Mouse (Mus musculus) midbrain, embryonic 12.5 days (tissue): ENCODE results near the gene Shroom2. TPM values are rescaled to one million over a fixed set of nuclear protein-coding genes. Genes with fewer than 3 reads are reported as not detected.
A peak's percentile ranks its signal among the peaks of the same experiment; 100 is the strongest.

Source experiments
- ATAC-seq: fragments of 200-750 bp; cut with Nextera tagmentation; 2 replicates; pipeline ENCODE4 v1.8.0; 2017; ENCODE audit warnings: low read depth, moderate TSS enrichment, moderate library complexity; ENCODE audit not compliant: low FRiP score
- H3K27ac ChIP-seq: fragments of 300-500 bp; sonication (generic); replicated peaks from 2 replicates; pipeline ENCODE4 v1.5.1; 2016; ENCODE audit warnings: mild to moderate bottlenecking
- H3K27me3 ChIP-seq: fragments of 300-500 bp; sonication (generic); 2 replicates; pipeline ENCODE4 v1.6.1; 2016; ENCODE audit warnings: mild to moderate bottlenecking
- H3K36me3 ChIP-seq: fragments of 300-500 bp; sonication (generic); 2 replicates; pipeline ENCODE4 v1.6.1; 2016
- H3K4me1 ChIP-seq: fragments of 300-500 bp; sonication (generic); 2 replicates; pipeline ENCODE4 v1.6.1; 2016
- H3K4me2 ChIP-seq: fragments of 300-500 bp; sonication (generic); replicated peaks from 2 replicates; pipeline ENCODE4 v1.6.1; 2016; ENCODE audit warnings: mild to moderate bottlenecking, moderate library complexity
- H3K4me3 ChIP-seq: fragments of 300-500 bp; sonication (generic); 2 replicates; pipeline ENCODE4 v1.5.1; 2016; ENCODE audit warnings: mild to moderate bottlenecking
- H3K9ac ChIP-seq: fragments of 300-500 bp; sonication (generic); replicated peaks from 2 replicates; pipeline ENCODE4 v1.6.1; 2016; ENCODE audit warnings: mild to moderate bottlenecking, moderate library complexity
- H3K9me3 ChIP-seq: fragments of 300-500 bp; sonication (generic); 2 replicates; pipeline ENCODE4 v1.6.1; 2016; ENCODE audit warnings: mild to moderate bottlenecking
- WGBS: fragments of 180-500 bp; shearing (Covaris S2); methylation state at CpG from one replicate; pipeline ENCODE4 v1.1.7; 2016; 5-methylcytosine and 5-hydroxymethylcytosine counted together
- polyA plus RNA-seq: library from polyadenylated mRNA; unstranded; fragments of >200 nt; fragmentation: Nextera tagmentation; extraction: Ambion mirVana; gene quantifications from 2 replicates; pipeline ENCODE4 v1.2.1, GENCODE M21; 2016

Gene Shroom2
- polyA plus RNA-seq, 1 experiment from 2014 or later = 13.1 TPM

DNA sequence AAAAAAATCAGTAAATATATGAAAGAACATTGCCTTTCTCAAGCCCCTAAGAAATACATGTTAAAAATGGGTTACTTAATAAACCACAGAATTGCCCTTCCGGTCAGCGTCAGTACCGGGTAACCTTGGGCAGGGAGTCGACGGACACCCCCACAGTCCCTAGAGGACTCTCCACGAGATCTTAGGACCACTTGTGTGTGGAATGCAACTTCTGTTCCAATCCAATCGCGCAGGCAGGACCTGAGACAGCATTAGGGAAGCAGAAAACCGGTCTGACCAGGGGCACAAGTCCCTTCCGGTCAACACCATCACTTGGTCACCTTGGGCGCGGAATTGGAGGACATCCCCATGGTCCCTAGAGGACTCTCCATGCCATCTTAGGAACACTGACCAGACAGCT, 133.9 kb downstream of the Shroom2 start:
- Histone ChIP-seq H3K4me2 (no peak overlapping the region), H3K27me3 (peaks cover 11% of the 10 kb centered on the region; the same call in 1 of the 2 replicates), H3K9me3 (no peaks in the 10 kb centered on the region), H3K27ac (no peak overlapping the region), H3K4me3 (no peak overlapping the region), H3K4me1 (no peaks in the 10 kb centered on the region), H3K36me3 (no peaks in the 10 kb centered on the region), H3K9ac (no peak overlapping the region)
- 91% methylated on average over 12 of the region's 12 CpGs for WGBS
- ATAC-seq = no peak

DNA sequence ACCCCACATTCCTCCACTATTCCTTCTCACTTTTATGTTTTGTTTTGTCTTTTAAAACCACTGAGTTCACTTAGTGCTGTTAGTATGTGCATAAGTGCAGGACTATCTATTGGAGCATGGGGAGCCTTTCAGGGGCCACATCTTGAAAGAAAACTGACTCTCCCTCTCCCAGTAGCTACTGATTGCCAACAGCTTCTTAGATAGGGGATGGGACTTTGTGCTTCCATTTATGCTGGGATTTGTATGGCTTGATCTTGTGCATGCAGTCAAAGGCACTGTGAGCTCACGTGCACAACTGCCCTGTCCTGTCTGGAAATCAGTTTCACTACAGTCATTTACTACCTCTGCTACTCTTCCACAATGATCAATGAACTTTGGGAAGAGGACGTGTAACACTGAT, 147.9 kb downstream of the Shroom2 start:
- no peaks in the 10 kb centered on the region for H3K4me1 ChIP-seq
- H3K36me3 ChIP-seq = no peaks in the 10 kb centered on the region
- H3K9ac ChIP-seq = no peak overlapping the region
- no peaks in the 10 kb centered on the region for H3K9me3 ChIP-seq
- ATAC-seq = no peak
- peaks cover 46% of the 10 kb centered on the region for H3K27me3 ChIP-seq
- no peak overlapping the region for H3K27ac ChIP-seq
- H3K4me3 ChIP-seq = no peak overlapping the region
- 81% methylated on average over 2 of the region's 2 CpGs for WGBS
- H3K4me2 ChIP-seq = no peak overlapping the region

DNA sequence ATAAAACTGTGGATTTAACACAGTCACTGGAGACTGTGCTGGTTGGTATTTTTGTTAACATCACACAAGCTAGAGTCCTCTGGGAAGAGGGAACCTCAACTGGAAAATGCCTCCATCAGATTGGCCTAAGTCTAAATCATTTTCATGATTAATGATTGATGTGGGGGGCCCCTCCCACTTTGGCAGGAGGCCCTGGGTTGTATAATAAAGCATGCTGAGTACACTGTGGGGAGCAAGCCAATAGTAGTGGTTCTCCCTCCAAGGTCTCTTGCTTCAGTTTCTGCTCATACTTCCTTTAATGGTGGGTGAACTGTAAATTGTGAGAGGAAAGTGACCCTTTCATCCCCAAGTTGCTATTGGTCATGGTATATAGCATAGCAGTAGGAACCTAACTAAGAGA, 148.3 kb downstream of the Shroom2 start:
- no peak for ATAC-seq

DNA sequence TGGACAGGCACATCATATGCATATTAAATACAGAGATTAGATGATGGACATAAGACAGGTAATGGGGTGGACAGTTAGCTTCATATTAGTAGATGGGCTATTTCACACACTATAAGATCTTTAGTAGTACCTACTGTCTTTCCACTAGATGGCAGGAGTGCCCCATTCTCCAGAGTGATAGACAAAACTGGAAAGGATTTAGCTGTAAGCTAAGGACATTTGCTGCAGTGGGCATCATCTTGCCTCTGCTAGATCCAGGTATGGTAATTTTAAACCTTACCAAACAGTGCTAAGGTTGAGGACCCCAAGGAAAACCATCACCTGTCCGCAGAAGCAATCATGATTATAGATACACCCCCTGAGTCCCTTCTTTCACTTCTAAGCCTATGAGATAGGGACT, 150.8 kb downstream of the Shroom2 start:
- Histone ChIP-seq H3K4me1 (no peaks in the 10 kb centered on the region), H3K27me3 (peaks cover 36% of the 10 kb centered on the region), H3K4me3 (no peak overlapping the region), H3K36me3 (no peaks in the 10 kb centered on the region), H3K27ac (no peak overlapping the region), H3K4me2 (no peak overlapping the region), H3K9me3 (no peaks in the 10 kb centered on the region), H3K9ac (no peak overlapping the region)
- WGBS = 68% methylated on average over 1 of the region's 1 CpGs
- peak; percentile 56; the same call in 1 of the 2 replicates for ATAC-seq

More for the DNA sequence above, 148.3 kb downstream of the Shroom2 start:
- Histone ChIP-seq H3K9ac (no peak overlapping the region), H3K4me3 (no peak overlapping the region), H3K27ac (no peak overlapping the region), H3K36me3 (no peaks in the 10 kb centered on the region), H3K4me2 (no peak overlapping the region), H3K9me3 (no peaks in the 10 kb centered on the region), H3K27me3 (peaks cover 49% of the 10 kb centered on the region), H3K4me1 (no peaks in the 10 kb centered on the region)

DNA sequence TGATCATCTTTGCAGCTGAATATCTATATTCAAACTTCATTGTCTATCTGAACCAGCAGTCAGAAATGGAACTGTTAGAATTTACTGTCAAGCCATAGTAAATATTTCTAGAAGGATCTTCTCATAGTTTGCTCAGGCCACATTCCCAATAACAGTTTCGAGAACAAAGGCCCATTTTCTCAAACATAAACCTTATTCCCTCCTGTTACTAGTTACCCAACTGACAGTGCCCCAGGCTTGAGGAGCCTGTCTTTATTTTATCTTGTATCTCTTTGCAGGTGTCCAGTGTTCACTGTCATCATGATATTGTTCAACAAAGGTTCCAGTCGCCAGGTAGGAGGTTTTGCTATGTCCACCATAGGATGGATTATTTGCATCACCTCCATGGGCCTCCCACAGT, 206.2 kb downstream of the Shroom2 start, which contains the start of gene Cldn34a:
Cldn34a (plus strand) TSS at position 301 of the 400 bp plus-strand sequence.
- H3K9me3 ChIP-seq = no peaks in the 10 kb centered on the region
- no peaks in the 10 kb centered on the region for H3K36me3 ChIP-seq
- H3K9ac ChIP-seq = no peak within 1 kb of the TSS
- peaks cover 25% of the 10 kb centered on the region for H3K27me3 ChIP-seq
- H3K27ac ChIP-seq = no peak within 1 kb of the TSS
- no peak for ATAC-seq
- 78% methylated on average over 2 of the region's 2 CpGs for whole genome bisulfite sequencing
- H3K4me1 ChIP-seq = no peaks in the 10 kb centered on the region
- no peak within 1 kb of the TSS for H3K4me3 ChIP-seq
- no peak within 1 kb of the TSS for H3K4me2 ChIP-seq

Other genes with a start within 250 kb of the Shroom2 start
- not detected in 2 replicates for gene Cldn34a, start 206.1 kb downstream of the Shroom2 start, polyA plus RNA-seq
- gene Gpr143, start 12.5 kb upstream of the Shroom2 start, polyA plus RNA-seq = 0.22 and 0.24 TPM in 2 replicates
- 4.0 and 5.0 TPM in 2 replicates for gene Usp51, start 237.0 kb upstream of the Shroom2 start, polyA plus RNA-seq